Mouse (Mus musculus): ENCODE measurements around the gene Dmbx1. TPM values are rescaled to one million over a fixed set of nuclear protein-coding genes. Genes with fewer than 3 reads are reported as not detected.

The Dmbx1 gene
- not detected in 2 replicates for polyA plus RNA-seq (2012; rRNA removed; ENCODE audit: low replicate concordance)

GRCm38 (mm10) chr4:115939295-115940102, at the start of gene Dmbx1:
Gene Dmbx1, minus strand, starts transcription at chr4:115939926.

GRCm38 (mm10) chr4:115890553-115890952, 49.2 kb downstream of the Dmbx1 start, which contains the start of gene 6430628N08Rik:
Gene 6430628N08Rik, plus strand, starts transcription at chr4:115890665.

GRCm38 (mm10) chr4:115884022-115884421, 55.7 kb downstream of the Dmbx1 start, which contains the start of gene Kncn:
Gene Kncn, plus strand, starts transcription at chr4:115884400.

Other genes starting within 250 kb of the Dmbx1 start
- gene Efcab14, start 202.2 kb downstream of the Dmbx1 start, polyA plus RNA-seq (2012; rRNA removed; ENCODE audit: low replicate concordance) = 29.8 and 30.9 TPM in 2 replicates
- gene Tex38, start 158.9 kb downstream of the Dmbx1 start, polyA plus RNA-seq (2012; rRNA removed; ENCODE audit: low replicate concordance) = 0.33 TPM in 1 of 2 replicates, not detected in the other
- gene Atpaf1, start 155.1 kb downstream of the Dmbx1 start, polyA plus RNA-seq (2012; rRNA removed; ENCODE audit: low replicate concordance) = 21.9 and 32.7 TPM in 2 replicates
- gene Mob3c, start 111.8 kb downstream of the Dmbx1 start, polyA plus RNA-seq (2012; rRNA removed; ENCODE audit: low replicate concordance) = 18.2 and 24.4 TPM in 2 replicates
- 60.7 and 70.7 TPM in 2 replicates for gene Mknk1, start 100.7 kb downstream of the Dmbx1 start, polyA plus RNA-seq (2012; rRNA removed; ENCODE audit: low replicate concordance)
- 0.09 TPM in 1 of 2 replicates, not detected in the other for gene Kncn, start 55.5 kb downstream of the Dmbx1 start, polyA plus RNA-seq (2012; rRNA removed; ENCODE audit: low replicate concordance)
- not detected in 2 replicates for gene 6430628N08Rik, start 49.3 kb downstream of the Dmbx1 start, polyA plus RNA-seq (2012; rRNA removed; ENCODE audit: low replicate concordance)
- 0.60 and 14.4 TPM in 2 replicates for gene Faah, start 78.0 kb upstream of the Dmbx1 start, polyA plus RNA-seq (2012; rRNA removed; ENCODE audit: low replicate concordance)
- 10.8 and 13.2 TPM in 2 replicates for gene Nsun4, start 114.0 kb upstream of the Dmbx1 start, polyA plus RNA-seq (2012; rRNA removed; ENCODE audit: low replicate concordance)
- gene Uqcrh, start 135.1 kb upstream of the Dmbx1 start, polyA plus RNA-seq (2012; rRNA removed; ENCODE audit: low replicate concordance) = 175 and 187 TPM in 2 replicates
- 52.2 and 117 TPM in 2 replicates for gene Lrrc41, start 135.3 kb upstream of the Dmbx1 start, polyA plus RNA-seq (2012; rRNA removed; ENCODE audit: low replicate concordance)
- 0.54 and 4.0 TPM in 2 replicates for gene Rad54l, start 183.8 kb upstream of the Dmbx1 start, polyA plus RNA-seq (2012; rRNA removed; ENCODE audit: low replicate concordance)
- 45.4 and 72.7 TPM in 2 replicates for gene Pomgnt1, start 183.9 kb upstream of the Dmbx1 start, polyA plus RNA-seq (2012; rRNA removed; ENCODE audit: low replicate concordance)
- 3.0 and 6.1 TPM in 2 replicates for gene Lurap1, start 211.4 kb upstream of the Dmbx1 start, polyA plus RNA-seq (2012; rRNA removed; ENCODE audit: low replicate concordance)
- 0.26 and 17.3 TPM in 2 replicates for gene Tspan1, start 227.7 kb upstream of the Dmbx1 start, polyA plus RNA-seq (2012; rRNA removed; ENCODE audit: low replicate concordance)
- gene 1700042G07Rik, start 233.4 kb upstream of the Dmbx1 start, polyA plus RNA-seq (2012; rRNA removed; ENCODE audit: low replicate concordance) = not detected in 2 replicates
- gene Gm49337, start 233.5 kb upstream of the Dmbx1 start, polyA plus RNA-seq (2012; rRNA removed; ENCODE audit: low replicate concordance) = not detected in 2 replicates

Data from subcutaneous adipose tissue, adult 2 months (tissue).